Mouse (Mus musculus) adrenal gland, postnatal 10 days (tissue): Measurements from ENCODE around the gene Crkl. TPM values are rescaled to one million over a fixed set of nuclear protein-coding genes. Genes with fewer than 3 reads are reported as not detected.
A peak's percentile ranks its signal among the peaks of the same experiment; 100 is the strongest.
"Not testable (repeated sequence)": the region's sequence is repeated elsewhere in the genome, so short reads cannot be mapped to it uniquely, and the experiment has no call there.

ENCODE experiments used
- DNase-seq: peaks from one replicate; pipeline ENCODE4 v3.0.0; 2021; ENCODE audit warnings: mixed read lengths
- total RNA-seq, 2 experiments: library from RNA; stranded (reverse); gene quantifications; 2 replicates each; pipeline ENCODE4 v1.2.3; 2021

Crkl gene
- total RNA-seq, 2 experiments from 2014 or later = 28.5 to 31.7 TPM

GRCm38 (mm10) chr16:17486505-17486904 is 34.7 kb downstream of the Crkl start:
- peak; percentile 67 for DNase-seq

- DNase-seq = peak; percentile 64
These were observed 37.0 kb downstream of the Crkl start for GRCm38 (mm10) chr16:17488478-17489468.

- peak; percentile 65 for DNase-seq
These were observed 37.8 kb downstream of the Crkl start, which contains the start of gene Aifm3 for GRCm38 (mm10) chr16:17489469-17490111. Gene Aifm3, plus strand, starts transcription at chr16:17489611.

- no peak for DNase-seq
These were observed 39.4 kb downstream of the Crkl start for GRCm38 (mm10) chr16:17491154-17491553.

- DNase-seq = no peak
These were observed 40.2 kb downstream of the Crkl start for GRCm38 (mm10) chr16:17491896-17492561.

GRCm38 (mm10) chr16:17496499-17497305 is 44.9 kb downstream of the Crkl start:
- DNase-seq = peak; percentile 77

- DNase-seq = no peak
These were observed 47.6 kb downstream of the Crkl start for GRCm38 (mm10) chr16:17499249-17499883.

GRCm38 (mm10) chr16:17502681-17503080 is 50.9 kb downstream of the Crkl start:
- DNase-seq = no peak

- DNase-seq = no peak
These were observed 55.3 kb downstream of the Crkl start for GRCm38 (mm10) chr16:17507018-17507552.

- not testable (repeated sequence) for DNase-seq
These were observed 56.2 kb downstream of the Crkl start for GRCm38 (mm10) chr16:17508031-17508430.

- DNase-seq = peak; percentile 93
These were observed 56.9 kb downstream of the Crkl start, which contains the start of gene Lztr1 for GRCm38 (mm10) chr16:17508546-17509239. Gene Lztr1, plus strand, starts transcription at chr16:17508688.

- no peak for DNase-seq
These were observed 57.4 kb downstream of the Crkl start for GRCm38 (mm10) chr16:17509240-17509597.

GRCm38 (mm10) chr16:17510143-17510542 is 58.4 kb downstream of the Crkl start:
- no peak for DNase-seq

- DNase-seq = no peak
These were observed 58.9 kb downstream of the Crkl start for GRCm38 (mm10) chr16:17510686-17511085.

GRCm38 (mm10) chr16:17511431-17511830 is 59.6 kb downstream of the Crkl start:
- no peak for DNase-seq

GRCm38 (mm10) chr16:17518910-17519309 is 67.1 kb downstream of the Crkl start:
- no peak for DNase-seq

GRCm38 (mm10) chr16:17524156-17524555 is 72.4 kb downstream of the Crkl start:
- no peak for DNase-seq

- DNase-seq = no peak
These were observed 73.7 kb downstream of the Crkl start for GRCm38 (mm10) chr16:17525524-17525923.

- DNase-seq = no peak
These were observed 74.4 kb downstream of the Crkl start for GRCm38 (mm10) chr16:17526223-17526622.

GRCm38 (mm10) chr16:17527606-17528005 is 75.8 kb downstream of the Crkl start:
- no peak for DNase-seq
